ENCODE assay signal across 21 mouse cellular contexts in genomic region chr4:72671652-72672411, GRCm38 (mm10).
A peak's percentile ranks its signal among the peaks of the same experiment; 100 is the strongest.
DNase-seq lines count a peak whose midpoint lies in the region; ATAC-seq lines count a peak whose summit lies in the region.
"Had no signal": no experiment of that assay in that cellular context is flagged by ENCODE, and none has a peak within 500 bp of the region (broad histone marks: within the 10 kb centered on the region; RNA-seq: fewer than 3 reads in every experiment).

No protein-coding gene starts in this region.

- H3K4me3 ChIP-seq in hindbrain, embryonic 10.5 days, result no peak overlapping the region
- no peak overlapping the region for H3K4me3 ChIP-seq in hindbrain, embryonic 14.5 days (replicated peaks; ENCODE audit: low read length)
- no peak overlapping the region for H3K4me3 ChIP-seq in embryonic facial prominence, embryonic 10.5 days
- no peak overlapping the region for H3K4me3 ChIP-seq in limb, embryonic 10.5 days
- H3K4me3 ChIP-seq in forebrain, embryonic 15.5 days, result no peak overlapping the region
- H3K4me3 ChIP-seq: heart, embryonic 13.5 days; liver, embryonic 12.5 days; midbrain, embryonic 12.5 days; neural tube, embryonic 15.5 days had no signal

- H3K9me3 ChIP-seq in hindbrain, embryonic 10.5 days, result no peaks in the 10 kb centered on the region
- H3K9me3 ChIP-seq in hindbrain, embryonic 14.5 days (ENCODE audit: control insufficient read depth, low read length), result no peaks in the 10 kb centered on the region
- H3K9me3 ChIP-seq in embryonic facial prominence, embryonic 10.5 days, result no peaks in the 10 kb centered on the region
- no peaks in the 10 kb centered on the region for H3K9me3 ChIP-seq in limb, embryonic 10.5 days (replicated peaks)
- no peaks in the 10 kb centered on the region for H3K9me3 ChIP-seq in forebrain, embryonic 15.5 days
- H3K9me3 ChIP-seq: heart, embryonic 13.5 days; liver, embryonic 12.5 days; midbrain, embryonic 12.5 days; neural tube, embryonic 15.5 days had no signal

- WGBS in hindbrain, embryonic 10.5 days, result 62% methylated on average over 5 of the region's 5 CpGs
- WGBS in hindbrain, embryonic 14.5 days, result 76% methylated on average over 5 of the region's 5 CpGs
- WGBS in embryonic facial prominence, embryonic 10.5 days, result 68% methylated on average over 5 of the region's 5 CpGs
- 72% methylated on average over 5 of the region's 5 CpGs for WGBS in limb, embryonic 10.5 days
- 81% methylated on average over 5 of the region's 5 CpGs for WGBS in forebrain, embryonic 15.5 days

- no peaks in the 10 kb centered on the region for H3K4me1 ChIP-seq in hindbrain, embryonic 10.5 days (replicated peaks)
- H3K4me1 ChIP-seq in hindbrain, embryonic 14.5 days (replicated peaks; ENCODE audit: control insufficient read depth, insufficient read depth, low read length), result no peaks in the 10 kb centered on the region
- H3K4me1 ChIP-seq in embryonic facial prominence, embryonic 10.5 days, result peaks cover 9% of the 10 kb centered on the region
- peaks cover 7% of the 10 kb centered on the region for H3K4me1 ChIP-seq in limb, embryonic 10.5 days
- no peaks in the 10 kb centered on the region for H3K4me1 ChIP-seq in forebrain, embryonic 15.5 days
- H3K4me1 ChIP-seq: heart, embryonic 13.5 days; liver, embryonic 12.5 days; midbrain, embryonic 12.5 days; neural tube, embryonic 15.5 days had no signal

- no peaks in the 10 kb centered on the region for H3K27me3 ChIP-seq in hindbrain, embryonic 10.5 days (ENCODE audit: insufficient read depth, poor library complexity, severe bottlenecking)
- no peaks in the 10 kb centered on the region for H3K27me3 ChIP-seq in hindbrain, embryonic 14.5 days (ENCODE audit: control insufficient read depth, insufficient read depth, low read length)
- no peaks in the 10 kb centered on the region for H3K27me3 ChIP-seq in embryonic facial prominence, embryonic 10.5 days (replicated peaks; ENCODE audit: low read depth, poor library complexity, severe bottlenecking)
- no peaks in the 10 kb centered on the region for H3K27me3 ChIP-seq in limb, embryonic 10.5 days (ENCODE audit: low read depth, poor library complexity, severe bottlenecking)
- H3K27me3 ChIP-seq in forebrain, embryonic 15.5 days, result no peaks in the 10 kb centered on the region
- H3K27me3 ChIP-seq: heart, embryonic 13.5 days; liver, embryonic 12.5 days; midbrain, embryonic 12.5 days; neural tube, embryonic 15.5 days had no signal

- no peaks in the 10 kb centered on the region for H3K36me3 ChIP-seq in hindbrain, embryonic 10.5 days
- H3K36me3 ChIP-seq in hindbrain, embryonic 14.5 days (replicated peaks; ENCODE audit: control insufficient read depth, insufficient read depth), result no peaks in the 10 kb centered on the region
- H3K36me3 ChIP-seq in embryonic facial prominence, embryonic 10.5 days (replicated peaks), result no peaks in the 10 kb centered on the region
- no peaks in the 10 kb centered on the region for H3K36me3 ChIP-seq in limb, embryonic 10.5 days
- no peaks in the 10 kb centered on the region for H3K36me3 ChIP-seq in forebrain, embryonic 15.5 days
- H3K36me3 ChIP-seq: heart, embryonic 13.5 days; liver, embryonic 12.5 days; midbrain, embryonic 12.5 days; neural tube, embryonic 15.5 days had no signal

- no peak overlapping the region for H3K9ac ChIP-seq in hindbrain, embryonic 14.5 days
- no peak overlapping the region for H3K9ac ChIP-seq in forebrain, embryonic 15.5 days (replicated peaks)
- H3K9ac ChIP-seq: heart, embryonic 13.5 days; liver, embryonic 12.5 days; lung, embryonic 14.5 days; midbrain, embryonic 12.5 days; neural tube, embryonic 15.5 days had no signal

- no peak overlapping the region for H3K27ac ChIP-seq in hindbrain, embryonic 10.5 days
- H3K27ac ChIP-seq in hindbrain, embryonic 14.5 days, result no peak overlapping the region
- peak overlapping the region; percentile 16 for H3K27ac ChIP-seq in embryonic facial prominence, embryonic 10.5 days (replicated peaks)
- 0 out of 2 replicates have a peak overlapping the region, but pooled peaks have one; percentile 16 for H3K27ac ChIP-seq in limb, embryonic 10.5 days
- H3K27ac ChIP-seq in forebrain, embryonic 15.5 days (replicated peaks), result no peak overlapping the region
- H3K27ac ChIP-seq: heart, embryonic 13.5 days; hindbrain, postnatal 0 days; liver, embryonic 12.5 days; macrophage; midbrain, embryonic 12.5 days; neural tube, embryonic 15.5 days had no signal

- DNase-seq in hindbrain, embryonic 10.5 days (ENCODE audit: low spot score), result peak; percentile 7
- no peak for DNase-seq in hindbrain, embryonic 14.5 days (ENCODE audit: low spot score)
- peak; percentile 43 for DNase-seq in embryonic facial prominence, embryonic 10.5 days (ENCODE audit: low spot score)
- DNase-seq in limb, embryonic 10.5 days (ENCODE audit: low spot score), result peak; percentile 36
- DNase-seq in lung, postnatal 36 days, result no peak
- no peak for DNase-seq in frontal cortex, postnatal 25 days (ENCODE audit: low spot score in 2 of 2)
- DNase-seq: cerebellum, adult 8-10 months; gastrocnemius, postnatal 10 days; heart, adult 18-20 months; heart, postnatal 36 days; lung, embryonic 14.5 days; thymus, postnatal 25 days had no signal

- no peak for ATAC-seq in hindbrain, embryonic 14.5 days (ENCODE audit: low FRiP score)
- no peak for ATAC-seq in forebrain, embryonic 15.5 days (replicated peaks)
- ATAC-seq: forebrain, embryonic 16.5 days; hindbrain, postnatal 0 days; intestine, postnatal 0 days; liver, embryonic 12.5 days had no signal

- no peak overlapping the region for H3K4me2 ChIP-seq in hindbrain, embryonic 14.5 days (replicated peaks)
- H3K4me2 ChIP-seq in forebrain, embryonic 15.5 days (replicated peaks), result no peak overlapping the region
- H3K4me2 ChIP-seq: heart, embryonic 13.5 days; liver, embryonic 12.5 days; lung, embryonic 14.5 days; midbrain, embryonic 12.5 days; neural tube, embryonic 15.5 days had no signal

Comparison
In these comparisons a context has a peak if more than half of its experiments do, and no peak if none do; other contexts are left out.
1. DNase-seq: peak in hindbrain, embryonic 10.5 days (single experiment), embryonic facial prominence, embryonic 10.5 days (single experiment) and limb, embryonic 10.5 days (single experiment); none in hindbrain, embryonic 14.5 days (single experiment), lung, postnatal 36 days (single experiment) and frontal cortex, postnatal 25 days (0 of 2).
2. H3K27ac ChIP-seq: peak in embryonic facial prominence, embryonic 10.5 days (single experiment) and limb, embryonic 10.5 days (single experiment); none in hindbrain, embryonic 10.5 days (single experiment), hindbrain, embryonic 14.5 days (single experiment) and forebrain, embryonic 15.5 days (single experiment).